Mouse (Mus musculus): ENCODE measurements around the gene Gm47841.

GRCm38 (mm10) chr15:101077001-101077812 is 30.0 kb upstream of the Gm47841 start:
- TF ChIP-seq ZNF384 (IDR thresholded peaks at IDR 0.05; ENCODE audit: low read depth, low read length) (no peak), CHD2 (IDR thresholded peaks at IDR 0.05; ENCODE audit: low read depth, low read length) (no peak)

All from ES-E14 (cell line).